Mouse (Mus musculus) lung, postnatal 0 days (tissue): ENCODE data around the gene Adamts16.

Experiments
- CTCF ChIP-seq: IDR thresholded peaks from 2 replicates; pipeline ENCODE4 v1.5.1; 2016; ENCODE audit warnings: antibody characterized with exemption, mild to moderate bottlenecking
- EP300 ChIP-seq: IDR thresholded peaks from 2 replicates; pipeline ENCODE4 v1.6.1; 2016; ENCODE audit warnings: antibody characterized with exemption, mild to moderate bottlenecking, control low read depth

DNA sequence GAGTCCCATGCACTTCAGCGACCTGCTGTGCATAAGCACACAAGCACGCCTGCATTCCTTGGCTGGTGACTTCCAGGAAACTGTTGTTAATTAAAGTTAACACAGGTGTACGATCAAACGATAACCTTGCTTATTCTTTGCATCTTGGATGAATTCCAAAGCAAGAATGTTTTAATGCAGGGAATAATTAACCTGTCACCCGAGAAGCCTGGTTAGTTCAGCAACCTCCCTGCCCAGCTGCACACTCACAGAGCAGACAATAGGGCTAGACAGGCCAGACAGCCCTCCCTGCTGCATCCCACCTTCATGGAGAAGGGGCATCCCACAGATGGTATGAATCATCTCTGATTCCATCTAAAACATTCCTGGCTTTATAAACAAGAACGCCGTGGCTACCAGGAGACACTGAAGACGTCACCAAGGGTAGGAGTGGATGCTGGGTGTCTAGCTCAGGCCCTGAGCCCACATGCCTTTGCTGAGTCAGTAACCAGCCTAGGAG, 47.5 kb downstream of the Adamts16 start:
- no peak for TF ChIP-seq CTCF
- TF ChIP-seq EP300: no peak
